Mouse (Mus musculus) forebrain, postnatal 0 days (tissue): ENCODE results near the gene N4bp2. TPM values are rescaled to one million over a fixed set of nuclear protein-coding genes. Genes with fewer than 3 reads are reported as not detected.

ENCODE experiments used
- ATAC-seq: fragments of 200-750 bp; cut with Nextera tagmentation; 2 replicates; pipeline ENCODE4 v1.8.0; 2017; ENCODE audit warnings: mild to moderate bottlenecking, moderate library complexity
- DNase-seq: peaks from one replicate; pipeline ENCODE4 v3.0.0-alpha.2; 2015
- H3K27ac ChIP-seq: fragments of 300-500 bp; sonication (generic); 2 replicates; pipeline ENCODE4 v1.5.1; 2014; ENCODE audit warnings: low read depth, mild to moderate bottlenecking, antibody characterized with exemption, low read length, moderate library complexity, mixed read lengths
- H3K27me3 ChIP-seq: fragments of 300-500 bp; sonication (generic); 2 replicates; pipeline ENCODE4 v1.6.1; 2014; ENCODE audit warnings: mild to moderate bottlenecking, low read length, mixed read lengths; ENCODE audit not compliant: insufficient read depth
- H3K36me3 ChIP-seq: fragments of 300-500 bp; sonication (generic); 2 replicates; pipeline ENCODE4 v1.6.1; 2014; ENCODE audit warnings: mild to moderate bottlenecking, moderate library complexity; ENCODE audit not compliant: insufficient read depth
- H3K4me1 ChIP-seq: fragments of 300-500 bp; sonication (generic); 2 replicates; pipeline ENCODE4 v1.6.1; 2014; ENCODE audit warnings: antibody characterized with exemption; ENCODE audit not compliant: insufficient read depth
- H3K4me2 ChIP-seq: fragments of 300-500 bp; sonication (generic); 2 replicates; pipeline ENCODE4 v1.6.1; 2014; ENCODE audit warnings: low read depth, mild to moderate bottlenecking, moderate library complexity
- H3K4me3 ChIP-seq: fragments of 300-500 bp; sonication (generic); 2 replicates; pipeline ENCODE4 v1.5.1; 2014; ENCODE audit warnings: low read depth, low read length, mixed read lengths
- H3K9ac ChIP-seq: fragments of 300-500 bp; sonication (generic); 2 replicates; pipeline ENCODE4 v1.6.1; 2014; ENCODE audit warnings: mild to moderate bottlenecking
- H3K9me3 ChIP-seq: fragments of 300-500 bp; sonication (generic); 2 replicates; pipeline ENCODE4 v1.6.1; 2016; ENCODE audit warnings: low read length
- CTCF ChIP-seq: sonication (generic); IDR thresholded peaks from 2 replicates; pipeline ENCODE4 v1.5.1; 2016; ENCODE audit warnings: antibody characterized with exemption, control low read depth, low read depth
- WGBS: fragments of 180-500 bp; shearing (Covaris S2); extraction: QIAGEN DNeasy Blood & Tissue Kit; methylation state at CpG from one replicate; pipeline ENCODE4 v1.1.7; 2014; 5-methylcytosine and 5-hydroxymethylcytosine counted together
- polyA plus RNA-seq: library from polyadenylated mRNA; unstranded; fragments of >200 nt; fragmentation: Nextera tagmentation; extraction: Ambion mirVana; gene quantifications from 2 replicates; pipeline ENCODE4 v1.2.1, GENCODE M21; 2015
- total RNA-seq: library from RNA; depleted of rRNA; stranded (reverse); fragments of >200 nt; gene quantifications from 2 replicates; pipeline ENCODE4 v1.2.3, GENCODE M21; 2014

N4bp2 gene
- total and polyA plus RNA-seq, 2 experiments from 2014 or later: 8.6 to 37.7 TPM

GRCm38 (mm10) chr5:65755859-65756258, 7.5 kb upstream of the N4bp2 start:
- H3K9ac ChIP-seq: no peak overlapping the region
- DNase-seq (no peak), ATAC-seq (no peak)
- H3K27me3 ChIP-seq: no peaks in the 10 kb centered on the region
- 88% methylated on average over 5 of the region's 5 CpGs for WGBS
- H3K27ac ChIP-seq: no peak overlapping the region
- TF ChIP-seq CTCF: no peak
- no peaks in the 10 kb centered on the region for H3K4me1 ChIP-seq
- no peak overlapping the region for H3K4me3 ChIP-seq
- no peak overlapping the region for H3K4me2 ChIP-seq
- no peaks in the 10 kb centered on the region for H3K9me3 ChIP-seq
- H3K36me3 ChIP-seq: no peaks in the 10 kb centered on the region

DNA sequence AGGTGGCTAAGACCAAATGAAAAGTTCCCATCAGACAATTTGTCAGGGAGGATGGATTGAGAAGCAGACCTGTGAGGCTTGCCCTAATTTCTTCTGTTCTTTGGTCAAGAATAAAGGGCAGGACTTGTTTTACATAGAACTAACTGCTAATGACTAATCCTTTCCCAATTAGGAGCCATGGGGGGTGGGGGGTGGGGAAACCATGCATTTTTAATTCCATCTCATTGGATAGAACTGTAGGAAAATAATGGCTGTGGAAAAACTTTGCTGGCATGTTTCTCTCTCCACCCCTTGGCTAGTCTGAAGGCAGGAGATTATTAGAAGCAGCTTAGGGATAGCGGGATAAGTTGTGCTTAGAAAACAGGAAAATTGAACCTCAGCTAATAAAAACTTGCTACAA, 6.2 kb upstream of the N4bp2 start:
- 50% methylated on average over 1 of the region's 1 CpGs for WGBS

GRCm38 (mm10) chr5:65760041-65760440, 3.3 kb upstream of the N4bp2 start:
- Histone ChIP-seq H3K27ac (no peak overlapping the region), H3K9me3 (no peaks in the 10 kb centered on the region), H3K27me3 (no peaks in the 10 kb centered on the region), H3K4me3 (no peak overlapping the region), H3K4me1 (no peaks in the 10 kb centered on the region), H3K9ac (no peak overlapping the region), H3K4me2 (no peak overlapping the region), H3K36me3 (no peaks in the 10 kb centered on the region)
- DNase-seq (no peak), ATAC-seq (no peak)
- WGBS: 89% methylated on average over 4 of the region's 4 CpGs
- no peak for TF ChIP-seq CTCF

More for the DNA sequence above, 6.2 kb upstream of the N4bp2 start:
- Histone ChIP-seq H3K4me1 (no peaks in the 10 kb centered on the region), H3K27ac (no peak overlapping the region), H3K4me2 (no peak overlapping the region), H3K9me3 (no peaks in the 10 kb centered on the region), H3K9ac (no peak overlapping the region), H3K4me3 (no peak overlapping the region), H3K27me3 (no peaks in the 10 kb centered on the region), H3K36me3 (no peaks in the 10 kb centered on the region)
- TF ChIP-seq CTCF: no peak
- ATAC-seq (no peak), DNase-seq (peak; percentile 4)

DNA sequence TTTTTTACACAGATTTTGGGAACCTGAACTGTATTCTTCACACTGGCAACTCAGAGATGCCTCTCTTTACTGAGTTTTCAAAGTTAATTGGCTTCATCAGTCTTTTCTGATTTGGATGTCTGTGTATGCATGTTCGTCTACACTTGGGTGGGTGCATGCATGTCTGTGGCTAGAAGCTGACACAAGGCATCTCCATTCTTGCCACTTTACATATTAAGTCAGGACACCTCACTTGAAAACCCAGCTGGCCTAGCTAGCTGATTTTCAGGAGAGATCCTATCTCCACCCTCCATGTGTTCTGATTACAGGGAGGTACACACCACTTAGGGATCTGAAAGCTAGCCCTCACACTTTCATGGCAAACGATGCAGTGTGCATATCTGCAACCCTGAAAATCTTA, 2.7 kb upstream of the N4bp2 start:
- no peaks in the 10 kb centered on the region for H3K36me3 ChIP-seq
- H3K27ac ChIP-seq: no peak overlapping the region
- DNase-seq (no peak), ATAC-seq (no peak)
- H3K27me3 ChIP-seq: no peaks in the 10 kb centered on the region
- H3K9me3 ChIP-seq: no peaks in the 10 kb centered on the region
- H3K4me1 ChIP-seq: no peaks in the 10 kb centered on the region
- WGBS: 83% methylated on average over 2 of the region's 2 CpGs
- H3K9ac ChIP-seq: no peak overlapping the region
- no peak overlapping the region for H3K4me3 ChIP-seq
- no peak for TF ChIP-seq CTCF
- H3K4me2 ChIP-seq: no peak overlapping the region

- Histone ChIP-seq H3K4me3 (no peak overlapping the region), H3K27me3 (no peaks in the 10 kb centered on the region), H3K4me2 (no peak overlapping the region), H3K9me3 (no peaks in the 10 kb centered on the region), H3K36me3 (no peaks in the 10 kb centered on the region), H3K4me1 (no peaks in the 10 kb centered on the region), H3K27ac (no peak overlapping the region), H3K9ac (no peak overlapping the region)
- ATAC-seq (no peak), DNase-seq (no peak)
- TF ChIP-seq CTCF: no peak
- 78% methylated on average over 5 of the region's 5 CpGs for WGBS
Observed at GRCm38 (mm10) chr5:65761020-65761419, 2.3 kb upstream of the N4bp2 start.

GRCm38 (mm10) chr5:65761921-65762320, 1.4 kb upstream of the N4bp2 start:
- no peaks in the 10 kb centered on the region for H3K9me3 ChIP-seq
- no peak overlapping the region for H3K4me2 ChIP-seq
- no peaks in the 10 kb centered on the region for H3K36me3 ChIP-seq
- no peaks in the 10 kb centered on the region for H3K4me1 ChIP-seq
- TF ChIP-seq CTCF: no peak
- no peak overlapping the region for H3K4me3 ChIP-seq
- H3K27ac ChIP-seq: no peak overlapping the region
- H3K27me3 ChIP-seq: no peaks in the 10 kb centered on the region
- ATAC-seq (no peak), DNase-seq (peak; percentile 54)
- H3K9ac ChIP-seq: no peak overlapping the region

DNA sequence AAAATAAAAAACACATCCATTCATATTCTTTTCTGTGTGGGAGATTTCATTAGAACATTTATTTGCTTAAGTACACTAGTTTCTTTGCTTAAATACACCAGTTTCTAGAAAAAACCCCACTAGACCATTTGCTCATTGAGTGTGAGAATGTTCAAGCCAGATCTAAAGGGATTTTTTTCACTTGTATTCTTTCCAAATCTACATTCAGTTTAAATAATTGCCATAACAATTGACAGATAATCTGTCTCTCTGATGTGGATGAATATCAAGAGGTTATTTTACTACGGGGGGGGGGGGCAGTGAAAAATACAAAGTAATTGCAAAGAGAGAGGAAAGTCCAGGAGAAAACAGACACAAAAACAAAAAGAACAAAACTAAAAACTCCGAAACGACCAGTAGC, 635 bp upstream of the N4bp2 start:
- Histone ChIP-seq H3K27me3 (no peaks in the 10 kb centered on the region), H3K9me3 (no peaks in the 10 kb centered on the region), H3K4me2 (peak overlapping the region; percentile 80), H3K9ac (peak overlapping the region; percentile 99), H3K4me1 (no peaks in the 10 kb centered on the region), H3K4me3 (peak overlapping the region; percentile 78), H3K36me3 (no peaks in the 10 kb centered on the region), H3K27ac (peak overlapping the region; percentile 100)
- DNase-seq (no peak), ATAC-seq (no peak)
- TF ChIP-seq CTCF: no peak
- 0% methylated on average over 3 of the region's 3 CpGs for WGBS
